Mouse (Mus musculus): Measurements from ENCODE around the gene Mpdz.
A peak's percentile ranks its signal among the peaks of the same experiment; 100 is the strongest.

GRCm38 (mm10) chr4:81442078-81442981, at the start of gene Mpdz:
- TF ChIP-seq POLR2A (IDR thresholded peaks at IDR 0.05; ENCODE audit: insufficient read length, low read depth) (peak; percentile 60), POLR2AphosphoS2 (IDR thresholded peaks at IDR 0.05; ENCODE audit: insufficient read length, low read depth) (peak; percentile 52), SRF (IDR thresholded peaks at IDR 0.05; ENCODE audit: control insufficient read depth, insufficient read length, low read depth) (no peak), MYOD1 (IDR thresholded peaks at IDR 0.05; ENCODE audit: control insufficient read depth in 1 of 3, insufficient read length in 2 of 3, low read depth in 2 of 3) (no peak)

Data from myocyte (in vitro differentiated cells).